Mouse (Mus musculus): ENCODE data around the gene Kif26a. TPM values are rescaled to one million over a fixed set of nuclear protein-coding genes. Genes with fewer than 3 reads are reported as not detected.

Gene Kif26a
- polyA plus RNA-seq, 2 experiments, result 0.08 to 0.26 TPM

GRCm38 (mm10) chr12:112117649-112118048 is 28.4 kb upstream of the Kif26a start:
- H3K4me3 ChIP-seq (ENCODE audit: insufficient read depth in 1 of 2, low read depth in 2 of 2, low read length in 2 of 2), result no peak overlapping the region
- H3K27me3 ChIP-seq (ENCODE audit: control insufficient read depth, insufficient read depth, low read length), result no peaks in the 10 kb centered on the region
- H3K4me1 ChIP-seq (replicated peaks; ENCODE audit: control insufficient read depth in 2 of 2, insufficient read depth in 2 of 2, low read length in 1 of 2), result no peaks in the 10 kb centered on the region
- H3K9me3 ChIP-seq (ENCODE audit: control insufficient read depth, low read length), result no peaks in the 10 kb centered on the region
- ATAC-seq (ENCODE audit: insufficient read depth), result no peak
- no peak overlapping the region for H3K4me2 ChIP-seq (ENCODE audit: low read depth)
- no peak overlapping the region for H3K9ac ChIP-seq (replicated peaks)
- TF ChIP-seq CTCF (IDR thresholded peaks at IDR 0.05; ENCODE audit: low read depth) (no peak), EP300 (IDR thresholded peaks at IDR 0.05; ENCODE audit: low read depth) (no peak)
- 51% methylated on average over 7 of the region's 7 CpGs for WGBS (ENCODE audit: insufficient replicate concordance)
- H3K36me3 ChIP-seq (replicated peaks; ENCODE audit: control insufficient read depth, insufficient read depth, low read depth), result no peaks in the 10 kb centered on the region
- H3K27ac ChIP-seq, result no peak overlapping the region
- DNase-seq (ENCODE audit: low read depth in 3 of 3, low spot score in 3 of 3), result no peak

DNA sequence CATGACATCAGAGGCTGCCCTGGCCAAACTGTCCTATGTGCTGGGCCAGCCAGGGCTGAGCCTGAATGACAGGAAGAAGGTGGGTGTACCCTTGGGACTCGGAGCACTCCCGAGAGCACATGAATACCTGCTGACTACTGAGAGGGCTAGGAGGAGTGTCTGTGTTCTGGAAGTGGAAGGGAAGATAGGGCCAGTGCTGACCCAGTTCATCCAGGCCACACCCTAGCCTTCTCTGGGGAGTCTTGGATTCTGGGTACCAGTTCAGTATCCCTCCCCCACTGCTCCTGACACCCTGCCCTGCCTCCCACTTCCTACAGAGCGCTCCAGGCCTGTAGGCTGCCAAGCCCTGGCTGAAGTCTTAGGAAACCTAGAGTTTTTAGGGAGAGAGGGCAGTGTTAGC is 24.8 kb upstream of the Kif26a start:
- no peak overlapping the region for H3K4me3 ChIP-seq (ENCODE audit: insufficient read depth in 1 of 2, low read depth in 2 of 2, low read length in 2 of 2)
- ATAC-seq (ENCODE audit: insufficient read depth) (no peak), DNase-seq (ENCODE audit: low read depth in 3 of 3, low spot score in 3 of 3) (no peak)
- no peaks in the 10 kb centered on the region for H3K27me3 ChIP-seq (ENCODE audit: control insufficient read depth, insufficient read depth, low read length)
- H3K27ac ChIP-seq, result no peak overlapping the region
- H3K4me2 ChIP-seq (ENCODE audit: low read depth), result no peak overlapping the region
- 43% methylated on average over 3 of the region's 3 CpGs for WGBS (ENCODE audit: insufficient replicate concordance)
- no peak overlapping the region for H3K9ac ChIP-seq (replicated peaks)
- no peak for TF ChIP-seq EP300 (IDR thresholded peaks at IDR 0.05; ENCODE audit: low read depth)
- TF ChIP-seq CTCF (IDR thresholded peaks at IDR 0.05; ENCODE audit: low read depth), result no peak
- no peaks in the 10 kb centered on the region for H3K4me1 ChIP-seq (replicated peaks; ENCODE audit: control insufficient read depth in 2 of 2, insufficient read depth in 2 of 2, low read length in 1 of 2)
- no peaks in the 10 kb centered on the region for H3K36me3 ChIP-seq (replicated peaks; ENCODE audit: control insufficient read depth, insufficient read depth, low read depth)
- H3K9me3 ChIP-seq (ENCODE audit: control insufficient read depth, low read length), result no peaks in the 10 kb centered on the region

DNA sequence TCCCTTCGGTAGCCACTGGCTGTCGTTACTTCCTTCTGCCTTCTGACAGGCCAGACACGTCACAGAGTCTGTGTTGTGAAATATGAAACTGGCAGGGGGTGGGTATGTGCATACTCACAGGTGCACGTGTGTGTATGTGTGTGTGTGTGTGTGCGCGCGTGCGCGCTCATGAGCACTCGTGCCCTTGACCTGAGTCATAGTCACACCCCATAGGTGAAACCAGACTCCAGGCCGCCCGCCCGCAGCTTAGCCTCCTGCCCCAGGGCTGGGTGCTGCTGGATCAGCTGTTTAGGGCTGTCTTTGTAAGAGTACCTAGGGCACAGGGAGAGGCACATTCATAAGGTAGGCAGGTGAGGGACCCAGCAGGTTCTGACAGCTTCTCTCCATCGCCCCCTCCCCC is 20.1 kb upstream of the Kif26a start:
- Histone ChIP-seq H3K4me1 (replicated peaks; ENCODE audit: control insufficient read depth in 2 of 2, insufficient read depth in 2 of 2, low read length in 1 of 2) (no peaks in the 10 kb centered on the region), H3K9ac (replicated peaks) (no peak overlapping the region), H3K27me3 (ENCODE audit: control insufficient read depth, insufficient read depth, low read length) (peaks cover 10% of the 10 kb centered on the region), H3K4me2 (ENCODE audit: low read depth) (no peak overlapping the region), H3K4me3 (ENCODE audit: insufficient read depth in 1 of 2, low read depth in 2 of 2, low read length in 2 of 2) (no peak overlapping the region), H3K9me3 (ENCODE audit: control insufficient read depth, low read length) (no peaks in the 10 kb centered on the region), H3K36me3 (replicated peaks; ENCODE audit: control insufficient read depth, insufficient read depth, low read depth) (no peaks in the 10 kb centered on the region), H3K27ac (no peak overlapping the region)
- 56% methylated on average over 14 of the region's 14 CpGs for WGBS (ENCODE audit: insufficient replicate concordance)
- DNase-seq (ENCODE audit: low read depth in 3 of 3, low spot score in 3 of 3) (no peak), ATAC-seq (ENCODE audit: insufficient read depth) (no peak)
- no peak for TF ChIP-seq CTCF (IDR thresholded peaks at IDR 0.05; ENCODE audit: low read depth)
- TF ChIP-seq EP300 (IDR thresholded peaks at IDR 0.05; ENCODE audit: low read depth), result no peak

- Histone ChIP-seq H3K9me3 (ENCODE audit: control insufficient read depth, low read length) (no peaks in the 10 kb centered on the region), H3K27me3 (ENCODE audit: control insufficient read depth, insufficient read depth, low read length) (peaks cover 17% of the 10 kb centered on the region), H3K4me3 (ENCODE audit: insufficient read depth in 1 of 2, low read depth in 2 of 2, low read length in 2 of 2) (no peak overlapping the region), H3K36me3 (replicated peaks; ENCODE audit: control insufficient read depth, insufficient read depth, low read depth) (no peaks in the 10 kb centered on the region), H3K9ac (replicated peaks) (no peak overlapping the region), H3K4me2 (ENCODE audit: low read depth) (no peak overlapping the region), H3K27ac (no peak overlapping the region), H3K4me1 (replicated peaks; ENCODE audit: control insufficient read depth in 2 of 2, insufficient read depth in 2 of 2, low read length in 1 of 2) (no peaks in the 10 kb centered on the region)
- 44% methylated on average over 14 of the region's 14 CpGs for WGBS (ENCODE audit: insufficient replicate concordance)
- no peak for TF ChIP-seq EP300 (IDR thresholded peaks at IDR 0.05; ENCODE audit: low read depth)
- TF ChIP-seq CTCF (IDR thresholded peaks at IDR 0.05; ENCODE audit: low read depth), result peak; percentile 37
- no peak for DNase-seq (ENCODE audit: low read depth in 3 of 3, low spot score in 3 of 3)
- no peak for ATAC-seq (ENCODE audit: insufficient read depth)
Measured at GRCm38 (mm10) chr12:112126931-112127635, 18.9 kb upstream of the Kif26a start.

GRCm38 (mm10) chr12:112128526-112128925 is 17.5 kb upstream of the Kif26a start:
- no peak overlapping the region for H3K27ac ChIP-seq
- no peaks in the 10 kb centered on the region for H3K36me3 ChIP-seq (replicated peaks; ENCODE audit: control insufficient read depth, insufficient read depth, low read depth)
- H3K4me3 ChIP-seq (ENCODE audit: insufficient read depth in 1 of 2, low read depth in 2 of 2, low read length in 2 of 2), result no peak overlapping the region
- H3K4me2 ChIP-seq (ENCODE audit: low read depth), result no peak overlapping the region
- H3K9me3 ChIP-seq (ENCODE audit: control insufficient read depth, low read length), result no peaks in the 10 kb centered on the region
- peaks cover 17% of the 10 kb centered on the region for H3K27me3 ChIP-seq (ENCODE audit: control insufficient read depth, insufficient read depth, low read length)
- H3K9ac ChIP-seq (replicated peaks), result no peak overlapping the region
- no peak for TF ChIP-seq CTCF (IDR thresholded peaks at IDR 0.05; ENCODE audit: low read depth)
- TF ChIP-seq EP300 (IDR thresholded peaks at IDR 0.05; ENCODE audit: low read depth), result no peak
- no peaks in the 10 kb centered on the region for H3K4me1 ChIP-seq (replicated peaks; ENCODE audit: control insufficient read depth in 2 of 2, insufficient read depth in 2 of 2, low read length in 1 of 2)
- ATAC-seq (ENCODE audit: insufficient read depth), result no peak
- WGBS (ENCODE audit: insufficient replicate concordance), result 56% methylated on average over 4 of the region's 4 CpGs
- no peak for DNase-seq (ENCODE audit: low read depth in 3 of 3, low spot score in 3 of 3)

Data from liver, embryonic 14.5 days (tissue).